Mouse (Mus musculus): Measurements from ENCODE around the gene Gm9508. TPM values are rescaled to one million over a fixed set of nuclear protein-coding genes. Genes with fewer than 3 reads are reported as not detected.

The Gm9508 gene
- polyA plus RNA-seq, 1 experiment from 2014 or later, result not detected

DNA sequence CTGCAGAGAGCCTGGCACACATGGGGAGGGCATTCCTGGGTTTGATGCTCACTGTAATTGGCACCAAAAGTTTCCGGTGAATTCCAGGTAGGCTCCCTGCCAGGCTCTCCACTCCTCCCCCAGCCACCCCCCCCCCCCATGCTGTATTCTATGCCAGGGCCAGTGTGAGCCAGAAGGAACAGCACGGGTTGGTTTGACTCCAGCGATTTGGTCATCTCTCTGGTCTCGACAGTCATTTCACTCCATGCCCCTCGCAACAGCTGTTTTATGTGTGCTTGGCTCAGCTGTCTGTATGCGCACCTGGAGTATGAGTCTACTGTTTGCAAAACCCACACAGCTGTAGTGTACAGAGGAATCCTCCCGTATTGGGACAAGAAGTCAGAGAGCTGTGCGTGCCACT is 30.7 kb downstream of the Gm9508 start:
- WGBS, result 29% methylated on average over 8 of the region's 8 CpGs
- Histone ChIP-seq H3K4me2 (replicated peaks; ENCODE audit: low read depth) (no peak overlapping the region), H3K4me1 (replicated peaks; ENCODE audit: control insufficient read depth, insufficient read depth) (no peaks in the 10 kb centered on the region), H3K27ac (replicated peaks) (no peak overlapping the region), H3K36me3 (ENCODE audit: control insufficient read depth, insufficient read depth, low read length) (no peaks in the 10 kb centered on the region), H3K27me3 (ENCODE audit: control insufficient read depth, insufficient read depth, low read length) (no peaks in the 10 kb centered on the region), H3K4me3 (ENCODE audit: low read depth, low read length) (no peak overlapping the region), H3K9me3 (ENCODE audit: control insufficient read depth, low read length) (no peaks in the 10 kb centered on the region), H3K9ac (ENCODE audit: low read length) (no peak overlapping the region)
- ATAC-seq (ENCODE audit: low FRiP score, low TSS enrichment) (0 out of 2 replicates have a peak, but pooled peaks have one; percentile 36), DNase-seq (ENCODE audit: low spot score) (no peak)
- no peak for TF ChIP-seq EP300 (optimal IDR thresholded peaks at IDR 0.05)
- no peak for TF ChIP-seq CTCF (IDR thresholded peaks at IDR 0.05; ENCODE audit: low read depth)

DNA sequence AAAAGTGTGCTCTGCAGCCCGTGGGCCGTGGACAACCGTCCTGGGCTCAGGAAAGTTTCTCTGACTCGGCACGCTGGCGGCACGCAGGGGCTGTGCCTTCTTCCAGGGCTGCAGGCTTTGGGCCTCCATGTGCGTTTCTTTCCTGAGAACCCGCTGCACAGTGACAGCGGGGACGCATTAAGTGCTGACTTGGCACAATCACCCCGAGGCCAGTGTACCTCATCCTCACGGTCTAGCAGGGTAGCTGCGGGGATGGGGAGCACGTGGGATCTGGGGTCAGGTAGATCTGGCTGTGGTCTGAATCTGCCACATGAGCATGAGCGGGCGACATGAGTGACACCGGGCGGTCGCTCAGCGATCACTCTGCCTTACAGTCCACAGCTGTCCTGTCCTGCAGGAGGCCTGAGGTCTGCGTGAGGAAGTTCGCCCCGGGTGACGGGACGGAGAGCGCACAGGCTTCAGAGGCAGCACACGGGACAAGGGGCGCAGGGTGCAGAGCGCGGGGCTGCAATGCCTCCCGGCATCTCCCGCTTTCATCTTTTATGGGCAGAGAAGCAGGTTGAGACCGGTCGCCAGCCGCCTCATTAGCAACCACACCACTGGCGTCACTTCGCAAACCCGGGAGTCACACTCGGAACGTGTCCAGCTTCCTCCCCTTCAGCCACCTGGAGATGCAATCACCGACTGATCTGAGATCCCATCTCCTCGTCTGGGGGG is 32.9 kb downstream of the Gm9508 start:
- H3K9me3 ChIP-seq (ENCODE audit: control insufficient read depth, low read length), result no peaks in the 10 kb centered on the region
- no peak overlapping the region for H3K4me3 ChIP-seq (ENCODE audit: low read depth, low read length)
- 40% methylated on average over 43 of the region's 43 CpGs for WGBS
- no peak for ATAC-seq (ENCODE audit: low FRiP score, low TSS enrichment)
- no peaks in the 10 kb centered on the region for H3K4me1 ChIP-seq (replicated peaks; ENCODE audit: control insufficient read depth, insufficient read depth)
- TF ChIP-seq EP300 (optimal IDR thresholded peaks at IDR 0.05) (no peak), CTCF (IDR thresholded peaks at IDR 0.05; ENCODE audit: low read depth) (no peak)
- no peak for DNase-seq (ENCODE audit: low spot score)
- no peaks in the 10 kb centered on the region for H3K36me3 ChIP-seq (ENCODE audit: control insufficient read depth, insufficient read depth, low read length)
- no peak overlapping the region for H3K9ac ChIP-seq (ENCODE audit: low read length)
- 0 out of 2 replicates have a peak overlapping the region, but pooled peaks have one; percentile 11 for H3K4me2 ChIP-seq (replicated peaks; ENCODE audit: low read depth)
- H3K27ac ChIP-seq (replicated peaks), result no peak overlapping the region
- H3K27me3 ChIP-seq (ENCODE audit: control insufficient read depth, insufficient read depth, low read length), result no peaks in the 10 kb centered on the region

DNA sequence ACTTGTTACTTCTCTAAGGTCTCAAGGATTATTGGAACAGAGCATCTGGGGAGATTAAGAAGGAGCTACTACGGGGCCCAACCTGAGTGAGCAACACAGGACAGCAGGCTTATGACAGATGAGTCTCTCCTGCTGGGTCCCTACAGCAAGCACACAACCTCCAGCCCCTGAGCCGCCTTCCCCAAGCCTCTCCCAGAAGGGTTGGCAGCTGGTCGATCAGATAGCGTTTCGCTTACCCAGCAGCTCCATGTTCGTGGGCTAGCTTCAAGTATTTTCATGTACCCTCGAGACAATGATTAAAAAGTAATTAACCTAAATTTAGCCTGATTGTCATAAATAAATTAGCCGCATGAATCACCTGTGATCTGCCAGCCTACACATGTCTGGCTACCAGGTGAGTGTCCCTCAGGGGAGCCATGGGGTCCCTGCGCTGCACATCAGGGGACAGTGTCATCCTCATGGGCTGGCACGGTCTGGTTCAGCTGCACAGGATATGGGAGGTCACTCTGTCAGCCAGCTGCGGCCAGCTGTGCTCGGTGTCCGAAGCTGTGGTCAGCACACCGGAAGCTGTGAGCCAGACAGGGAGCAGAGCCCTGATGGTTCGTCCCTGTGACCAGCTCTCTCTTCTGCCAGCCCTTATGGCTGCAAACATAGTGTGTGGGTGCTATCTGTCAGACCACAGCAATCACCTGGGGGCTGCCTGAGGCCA is 38.6 kb downstream of the Gm9508 start:
- Histone ChIP-seq H3K27ac (replicated peaks) (no peak overlapping the region), H3K4me3 (ENCODE audit: low read depth, low read length) (no peak overlapping the region), H3K9me3 (ENCODE audit: control insufficient read depth, low read length) (no peaks in the 10 kb centered on the region), H3K36me3 (ENCODE audit: control insufficient read depth, insufficient read depth, low read length) (no peaks in the 10 kb centered on the region), H3K9ac (ENCODE audit: low read length) (no peak overlapping the region), H3K4me1 (replicated peaks; ENCODE audit: control insufficient read depth, insufficient read depth) (no peaks in the 10 kb centered on the region), H3K4me2 (replicated peaks; ENCODE audit: low read depth) (no peak overlapping the region), H3K27me3 (ENCODE audit: control insufficient read depth, insufficient read depth, low read length) (no peaks in the 10 kb centered on the region)
- TF ChIP-seq CTCF (IDR thresholded peaks at IDR 0.05; ENCODE audit: low read depth), result no peak
- TF ChIP-seq EP300 (optimal IDR thresholded peaks at IDR 0.05), result no peak
- peak; percentile 47; the same call in 1 of the 2 replicates for ATAC-seq (ENCODE audit: low FRiP score, low TSS enrichment)
- WGBS, result 37% methylated on average over 15 of the region's 15 CpGs
- DNase-seq (ENCODE audit: low spot score), result no peak

DNA sequence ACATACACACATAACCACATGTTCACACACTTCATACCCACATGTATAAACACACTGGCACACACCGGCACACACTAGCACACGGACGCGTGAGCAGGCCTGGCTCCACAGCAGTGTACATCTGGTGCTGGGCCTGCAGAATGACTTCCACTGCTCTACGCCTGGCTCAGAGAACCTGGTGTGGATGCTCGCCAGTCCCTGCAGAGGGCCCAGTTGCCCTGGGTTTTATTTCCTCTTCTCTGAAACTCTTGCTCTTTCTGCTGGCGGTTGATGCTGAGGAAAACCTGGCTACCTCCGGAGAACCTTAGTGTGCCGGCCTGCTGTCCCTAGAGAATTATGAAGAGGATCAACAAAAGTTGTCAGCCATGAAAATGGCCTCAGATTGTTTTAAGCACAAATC is 45.0 kb downstream of the Gm9508 start:
- Histone ChIP-seq H3K9ac (ENCODE audit: low read length) (no peak overlapping the region), H3K4me2 (replicated peaks; ENCODE audit: low read depth) (no peak overlapping the region), H3K27ac (replicated peaks) (no peak overlapping the region), H3K27me3 (ENCODE audit: control insufficient read depth, insufficient read depth, low read length) (no peaks in the 10 kb centered on the region), H3K4me1 (replicated peaks; ENCODE audit: control insufficient read depth, insufficient read depth) (no peaks in the 10 kb centered on the region), H3K36me3 (ENCODE audit: control insufficient read depth, insufficient read depth, low read length) (no peaks in the 10 kb centered on the region), H3K9me3 (ENCODE audit: control insufficient read depth, low read length) (no peaks in the 10 kb centered on the region), H3K4me3 (ENCODE audit: low read depth, low read length) (no peak overlapping the region)
- 91% methylated on average over 9 of the region's 9 CpGs for WGBS
- DNase-seq (ENCODE audit: low spot score) (no peak), ATAC-seq (ENCODE audit: low FRiP score, low TSS enrichment) (no peak)
- TF ChIP-seq CTCF (IDR thresholded peaks at IDR 0.05; ENCODE audit: low read depth) (no peak), EP300 (optimal IDR thresholded peaks at IDR 0.05) (no peak)

DNA sequence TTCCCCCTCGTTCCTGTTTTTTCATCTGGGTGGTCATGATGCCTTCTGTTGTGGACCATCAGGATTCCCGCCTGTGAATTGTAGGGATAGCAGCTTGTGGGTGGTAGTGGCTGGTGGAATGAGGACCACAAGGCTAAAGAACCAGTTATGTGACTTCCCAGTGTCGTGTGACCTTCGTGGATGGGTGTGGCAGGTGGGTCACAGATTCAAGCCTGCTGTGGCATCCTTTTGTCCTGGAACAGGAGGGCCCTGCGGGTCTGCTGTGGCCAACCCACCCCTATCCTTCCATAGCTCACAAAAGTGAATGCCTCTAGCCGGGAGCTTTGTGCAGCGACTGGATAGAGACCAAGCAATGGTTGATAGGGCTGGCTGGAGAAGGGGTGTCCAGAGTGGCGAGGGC is 49.1 kb downstream of the Gm9508 start:
- no peak for ATAC-seq (ENCODE audit: low FRiP score, low TSS enrichment)
- TF ChIP-seq EP300 (optimal IDR thresholded peaks at IDR 0.05) (no peak), CTCF (IDR thresholded peaks at IDR 0.05; ENCODE audit: low read depth) (no peak)
- no peaks in the 10 kb centered on the region for H3K9me3 ChIP-seq (ENCODE audit: control insufficient read depth, low read length)
- H3K9ac ChIP-seq (ENCODE audit: low read length), result no peak overlapping the region
- H3K27ac ChIP-seq (replicated peaks), result no peak overlapping the region
- 76% methylated on average over 8 of the region's 8 CpGs for WGBS
- H3K4me2 ChIP-seq (replicated peaks; ENCODE audit: low read depth), result no peak overlapping the region
- no peak for DNase-seq (ENCODE audit: low spot score)
- H3K4me3 ChIP-seq (ENCODE audit: low read depth, low read length), result no peak overlapping the region
- peaks cover 27% of the 10 kb centered on the region for H3K36me3 ChIP-seq (ENCODE audit: control insufficient read depth, insufficient read depth, low read length)
- no peaks in the 10 kb centered on the region for H3K27me3 ChIP-seq (ENCODE audit: control insufficient read depth, insufficient read depth, low read length)
- H3K4me1 ChIP-seq (replicated peaks; ENCODE audit: control insufficient read depth, insufficient read depth), result no peaks in the 10 kb centered on the region

DNA sequence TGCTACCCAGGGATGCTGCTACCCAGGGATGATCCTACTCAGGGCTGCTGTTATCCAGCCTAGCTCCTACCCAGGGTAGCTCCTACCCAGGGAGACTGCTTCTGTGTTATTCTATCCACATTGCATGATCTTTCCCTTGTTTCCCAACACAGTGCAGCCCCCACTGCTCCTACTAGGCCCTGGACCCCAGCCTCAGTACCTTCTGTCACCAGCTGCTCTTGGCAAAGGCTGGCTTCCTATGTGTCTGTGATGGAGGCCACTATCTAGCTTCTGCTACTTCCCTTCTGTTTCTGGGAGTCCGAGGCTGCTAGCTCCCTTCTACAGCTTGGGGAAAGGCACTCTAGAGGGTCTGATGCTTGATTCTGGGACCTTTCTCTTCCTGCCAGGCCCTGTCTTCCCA is 49.6 kb downstream of the Gm9508 start:
- Histone ChIP-seq H3K27ac (replicated peaks) (no peak overlapping the region), H3K36me3 (ENCODE audit: control insufficient read depth, insufficient read depth, low read length) (peaks cover 27% of the 10 kb centered on the region), H3K27me3 (ENCODE audit: control insufficient read depth, insufficient read depth, low read length) (no peaks in the 10 kb centered on the region), H3K9ac (ENCODE audit: low read length) (no peak overlapping the region), H3K4me1 (replicated peaks; ENCODE audit: control insufficient read depth, insufficient read depth) (no peaks in the 10 kb centered on the region), H3K9me3 (ENCODE audit: control insufficient read depth, low read length) (no peaks in the 10 kb centered on the region), H3K4me2 (replicated peaks; ENCODE audit: low read depth) (no peak overlapping the region), H3K4me3 (ENCODE audit: low read depth, low read length) (no peak overlapping the region)
- no peak for DNase-seq (ENCODE audit: low spot score)
- no peak for ATAC-seq (ENCODE audit: low FRiP score, low TSS enrichment)
- TF ChIP-seq CTCF (IDR thresholded peaks at IDR 0.05; ENCODE audit: low read depth) (no peak), EP300 (optimal IDR thresholded peaks at IDR 0.05) (no peak)
- 80% methylated on average over 1 of the region's 1 CpGs for WGBS

Other genes starting within 250 kb of the Gm9508 start
- 25.2 and 28.8 TPM in 2 replicates for gene Fam207a, start 181.4 kb downstream of the Gm9508 start, polyA plus RNA-seq (2015; fragmentation: Nextera tagmentation; extraction: Ambion mirVana)
- gene Itgb2, start 167.0 kb downstream of the Gm9508 start, polyA plus RNA-seq (2015; fragmentation: Nextera tagmentation; extraction: Ambion mirVana), result 1.3 TPM in 2 replicates
- gene Pttg1ip, start 115.5 kb downstream of the Gm9508 start, polyA plus RNA-seq (2015; fragmentation: Nextera tagmentation; extraction: Ambion mirVana), result 278 and 317 TPM in 2 replicates
- 232 and 239 TPM in 2 replicates for gene Sumo3, start 91.1 kb downstream of the Gm9508 start, polyA plus RNA-seq (2015; fragmentation: Nextera tagmentation; extraction: Ambion mirVana)
- gene Gm49325, start 91.0 kb downstream of the Gm9508 start, polyA plus RNA-seq (2015; fragmentation: Nextera tagmentation; extraction: Ambion mirVana), result 12.6 and 17.3 TPM in 2 replicates
- gene Ube2g2, start 75.0 kb downstream of the Gm9508 start, polyA plus RNA-seq (2015; fragmentation: Nextera tagmentation; extraction: Ambion mirVana), result 53.8 and 54.5 TPM in 2 replicates
- 0.67 and 0.74 TPM in 2 replicates for gene Tspear, start 10.7 kb downstream of the Gm9508 start, polyA plus RNA-seq (2015; fragmentation: Nextera tagmentation; extraction: Ambion mirVana)
- not detected in 2 replicates for gene Gm19402, start 6.5 kb downstream of the Gm9508 start, polyA plus RNA-seq (2015; fragmentation: Nextera tagmentation; extraction: Ambion mirVana)
- gene Gm10272, start 9.4 kb upstream of the Gm9508 start, polyA plus RNA-seq (2015; fragmentation: Nextera tagmentation; extraction: Ambion mirVana), result not detected in 2 replicates
- gene Gm10024, start 14.2 kb upstream of the Gm9508 start, polyA plus RNA-seq (2015; fragmentation: Nextera tagmentation; extraction: Ambion mirVana), result 0.18 TPM in 1 of 2 replicates, not detected in the other
- gene Gm10142, start 18.6 kb upstream of the Gm9508 start, polyA plus RNA-seq (2015; fragmentation: Nextera tagmentation; extraction: Ambion mirVana), result 0.56 and 0.64 TPM in 2 replicates
- 3.2 and 4.5 TPM in 2 replicates for gene Krtap12-1, start 23.4 kb upstream of the Gm9508 start, polyA plus RNA-seq (2015; fragmentation: Nextera tagmentation; extraction: Ambion mirVana)
- not detected in 2 replicates for gene Gm10100, start 29.3 kb upstream of the Gm9508 start, polyA plus RNA-seq (2015; fragmentation: Nextera tagmentation; extraction: Ambion mirVana)
- gene Gm18596, start 45.4 kb upstream of the Gm9508 start, polyA plus RNA-seq (2015; fragmentation: Nextera tagmentation; extraction: Ambion mirVana), result not detected in 2 replicates
- not detected in 2 replicates for gene Gm9736, start 54.1 kb upstream of the Gm9508 start, polyA plus RNA-seq (2015; fragmentation: Nextera tagmentation; extraction: Ambion mirVana)
- gene Gm3233, start 62.4 kb upstream of the Gm9508 start, polyA plus RNA-seq (2015; fragmentation: Nextera tagmentation; extraction: Ambion mirVana), result not detected in 2 replicates
- not detected in 2 replicates for gene Gm3238, start 74.1 kb upstream of the Gm9508 start, polyA plus RNA-seq (2015; fragmentation: Nextera tagmentation; extraction: Ambion mirVana)
- gene Gm7138, start 79.7 kb upstream of the Gm9508 start, polyA plus RNA-seq (2015; fragmentation: Nextera tagmentation; extraction: Ambion mirVana), result not detected in 2 replicates
- gene Gm3250, start 85.3 kb upstream of the Gm9508 start, polyA plus RNA-seq (2015; fragmentation: Nextera tagmentation; extraction: Ambion mirVana), result not detected in 2 replicates
- not detected in 2 replicates for gene Gm7137, start 91.0 kb upstream of the Gm9508 start, polyA plus RNA-seq (2015; fragmentation: Nextera tagmentation; extraction: Ambion mirVana)
- gene Gm9639, start 97.8 kb upstream of the Gm9508 start, polyA plus RNA-seq (2015; fragmentation: Nextera tagmentation; extraction: Ambion mirVana), result not detected in 2 replicates
- gene Gm19668, start 101.9 kb upstream of the Gm9508 start, polyA plus RNA-seq (2015; fragmentation: Nextera tagmentation; extraction: Ambion mirVana), result not detected in 2 replicates
- not detected in 2 replicates for gene Gm9507, start 114.6 kb upstream of the Gm9508 start, polyA plus RNA-seq (2015; fragmentation: Nextera tagmentation; extraction: Ambion mirVana)
- not detected in 2 replicates for gene Gm2696, start 117.4 kb upstream of the Gm9508 start, polyA plus RNA-seq (2015; fragmentation: Nextera tagmentation; extraction: Ambion mirVana)
- not detected in 2 replicates for gene Krtap10-4, start 129.9 kb upstream of the Gm9508 start, polyA plus RNA-seq (2015; fragmentation: Nextera tagmentation; extraction: Ambion mirVana)
- not detected in 2 replicates for gene Krtap10-10, start 138.7 kb upstream of the Gm9508 start, polyA plus RNA-seq (2015; fragmentation: Nextera tagmentation; extraction: Ambion mirVana)
- gene Gm36176, start 149.6 kb upstream of the Gm9508 start, polyA plus RNA-seq (2015; fragmentation: Nextera tagmentation; extraction: Ambion mirVana), result not detected in 2 replicates
- gene Gm10318, start 155.6 kb upstream of the Gm9508 start, polyA plus RNA-seq (2015; fragmentation: Nextera tagmentation; extraction: Ambion mirVana), result not detected in 2 replicates
- gene Gm3285, start 164.7 kb upstream of the Gm9508 start, polyA plus RNA-seq (2015; fragmentation: Nextera tagmentation; extraction: Ambion mirVana), result not detected in 2 replicates
- gene Lrrc3, start 205.3 kb upstream of the Gm9508 start, polyA plus RNA-seq (2015; fragmentation: Nextera tagmentation; extraction: Ambion mirVana), result 3.3 and 3.6 TPM in 2 replicates